Mouse (Mus musculus) MEL-GATA-1-ER (cell line): Measurements from ENCODE around the gene Cmc1.

ENCODE experiments used
- DNase-seq: peaks from one replicate; pipeline ENCODE4 v3.0.0-alpha.2; 2012; ENCODE audit warnings: low read depth; ENCODE audit errors: extremely low read depth

Gene Cmc1

GRCm38 (mm10) chr9:118031694-118032093, 118.3 kb downstream of the Cmc1 start:
- no peak for DNase-seq

- DNase-seq: no peak
Observed at GRCm38 (mm10) chr9:118030252-118030651, 119.7 kb downstream of the Cmc1 start.

DNA sequence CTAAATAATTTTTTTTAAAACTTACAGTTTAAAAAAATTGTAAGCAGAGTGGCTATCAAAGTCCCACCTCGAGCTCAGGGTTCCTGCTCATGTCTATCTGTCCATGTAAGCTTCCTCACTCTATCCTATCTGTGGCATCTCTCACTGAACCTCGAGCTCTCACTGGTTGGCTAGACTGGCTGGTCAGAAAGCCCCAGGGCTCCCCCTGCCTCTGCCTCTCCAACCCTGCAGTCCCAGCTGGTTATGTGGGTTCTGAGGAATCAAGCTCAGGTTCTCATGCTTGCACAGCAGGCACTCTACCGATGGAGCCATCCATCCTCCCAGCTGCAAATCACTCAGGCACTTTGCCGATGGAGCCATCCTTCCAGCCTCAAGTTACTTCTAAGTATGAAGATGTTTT, 120.5 kb downstream of the Cmc1 start:
- DNase-seq: no peak

DNA sequence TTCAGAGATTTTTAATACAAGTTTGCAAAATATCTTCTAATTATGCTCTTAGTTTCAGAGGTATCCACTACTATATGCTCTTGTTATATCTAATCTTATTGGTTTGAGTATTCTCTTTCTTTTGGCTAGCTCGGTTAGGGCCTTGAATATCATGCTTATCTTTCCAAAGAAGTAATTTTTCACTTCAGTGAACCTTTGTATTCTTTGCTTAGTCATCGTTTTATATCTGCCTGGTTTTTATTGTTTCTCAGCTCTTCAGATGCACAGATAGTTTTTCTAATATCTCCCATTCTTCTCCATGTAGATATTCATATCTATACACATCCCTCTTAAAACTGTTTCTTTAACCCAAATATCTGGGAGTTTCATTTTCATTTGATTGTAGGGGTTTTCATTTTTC, 125.0 kb downstream of the Cmc1 start:
- no peak for DNase-seq
